Mouse (Mus musculus): ENCODE results near the gene Olfr353. TPM values are rescaled to one million over a fixed set of nuclear protein-coding genes. Genes with fewer than 3 reads are reported as not detected.

Olfr353 gene
- polyA plus RNA-seq, 1 experiment from 2014 or later = not detected

Other genes starting within 250 kb of the Olfr353 start
- gene Olfr346, start 207.1 kb downstream of the Olfr353 start, polyA plus RNA-seq (2014; fragmentation: Nextera tagmentation; extraction: Ambion mirVana) = not detected in 2 replicates
- gene Olfr347, start 161.0 kb downstream of the Olfr353 start, polyA plus RNA-seq (2014; fragmentation: Nextera tagmentation; extraction: Ambion mirVana) = not detected in 2 replicates
- gene Olfr348, start 108.7 kb downstream of the Olfr353 start, polyA plus RNA-seq (2014; fragmentation: Nextera tagmentation; extraction: Ambion mirVana) = not detected in 2 replicates
- gene Olfr50, start 102.4 kb downstream of the Olfr353 start, polyA plus RNA-seq (2014; fragmentation: Nextera tagmentation; extraction: Ambion mirVana) = not detected in 2 replicates
- gene Olfr3, start 75.9 kb downstream of the Olfr353 start, polyA plus RNA-seq (2014; fragmentation: Nextera tagmentation; extraction: Ambion mirVana) = not detected in 2 replicates
- gene Olfr350, start 46.6 kb downstream of the Olfr353 start, polyA plus RNA-seq (2014; fragmentation: Nextera tagmentation; extraction: Ambion mirVana) = not detected in 2 replicates
- gene Olfr351, start 30.3 kb downstream of the Olfr353 start, polyA plus RNA-seq (2014; fragmentation: Nextera tagmentation; extraction: Ambion mirVana) = not detected in 2 replicates
- gene Olfr352, start 24.5 kb downstream of the Olfr353 start, polyA plus RNA-seq (2014; fragmentation: Nextera tagmentation; extraction: Ambion mirVana) = not detected in 2 replicates
- gene Olfr354, start 12.7 kb upstream of the Olfr353 start, polyA plus RNA-seq (2014; fragmentation: Nextera tagmentation; extraction: Ambion mirVana) = not detected in 2 replicates
- gene Olfr355, start 36.0 kb upstream of the Olfr353 start, polyA plus RNA-seq (2014; fragmentation: Nextera tagmentation; extraction: Ambion mirVana) = not detected in 2 replicates
- not detected in 2 replicates for gene Olfr356, start 44.2 kb upstream of the Olfr353 start, polyA plus RNA-seq (2014; fragmentation: Nextera tagmentation; extraction: Ambion mirVana)
- not detected in 2 replicates for gene Olfr357, start 100.9 kb upstream of the Olfr353 start, polyA plus RNA-seq (2014; fragmentation: Nextera tagmentation; extraction: Ambion mirVana)
- gene Olfr358, start 116.4 kb upstream of the Olfr353 start, polyA plus RNA-seq (2014; fragmentation: Nextera tagmentation; extraction: Ambion mirVana) = not detected in 2 replicates
- gene Olfr360, start 172.8 kb upstream of the Olfr353 start, polyA plus RNA-seq (2014; fragmentation: Nextera tagmentation; extraction: Ambion mirVana) = not detected in 2 replicates
- gene Olfr361, start 196.4 kb upstream of the Olfr353 start, polyA plus RNA-seq (2014; fragmentation: Nextera tagmentation; extraction: Ambion mirVana) = not detected in 2 replicates
- not detected in 2 replicates for gene Olfr362, start 225.0 kb upstream of the Olfr353 start, polyA plus RNA-seq (2014; fragmentation: Nextera tagmentation; extraction: Ambion mirVana)
- gene Olfr364-ps1, start 246.4 kb upstream of the Olfr353 start, polyA plus RNA-seq (2014; fragmentation: Nextera tagmentation; extraction: Ambion mirVana) = not detected in 2 replicates